Mouse (Mus musculus): ENCODE data around the gene Mcf2l. TPM values are rescaled to one million over a fixed set of nuclear protein-coding genes. Genes with fewer than 3 reads are reported as not detected.

Gene Mcf2l
- total RNA-seq, 2 experiments from 2014 or later: 75.1 to 93.4 TPM

Small RNA genes within 50 kb of the gene (microRNA-seq; reads per million reads assigned to microRNA genes)
- gene Gm38671: 0 reads per million in 2 experiments

Other genes starting within 250 kb of the Mcf2l start
- 10 to 100 TPM; 12.3 to 14.2 TPM for gene Tubgcp3, start 201.6 kb upstream of the Mcf2l start, total RNA-seq (2021)
- gene Atp11a, start 116.8 kb upstream of the Mcf2l start, total RNA-seq (2021): 10 to 100 TPM; 78.9 to 88.1 TPM
- under 1 TPM; 0.15 to 0.26 TPM for gene F7, start 152.2 kb downstream of the Mcf2l start, total RNA-seq (2021)
- gene F10, start 163.5 kb downstream of the Mcf2l start, total RNA-seq (2021): under 1 TPM; 0.27 to 0.44 TPM
- not detected for gene Proz, start 187.1 kb downstream of the Mcf2l start, total RNA-seq (2021)
- 10 to 100 TPM; 10.4 to 10.6 TPM for gene Pcid2, start 231.7 kb downstream of the Mcf2l start, total RNA-seq (2021)
- 10 to 100 TPM; 80.1 to 85.0 TPM for gene Cul4a, start 231.8 kb downstream of the Mcf2l start, total RNA-seq (2021)

All from heart, adult 18-20 months (tissue).